Mouse (Mus musculus) brown adipose tissue, adult 24 weeks (tissue): ENCODE measurements around the gene Prrg4. TPM values are rescaled to one million over a fixed set of nuclear protein-coding genes. Genes with fewer than 3 reads are reported as not detected.
"Not testable (repeated sequence)": the region's sequence is repeated elsewhere in the genome, so short reads cannot be mapped to it uniquely, and the experiment has no call there.

ENCODE experiments used
- H3K27ac ChIP-seq: fragments of 200-500 bp; replicated peaks from 2 replicates; pipeline ENCODE4 v1.5.1; 2012; ENCODE audit warnings: low read depth, mild to moderate bottlenecking, low read length
- H3K4me1 ChIP-seq: fragments of 200-500 bp; 2 replicates; pipeline ENCODE4 v1.6.1; 2012; ENCODE audit warnings: low read length, mixed read lengths; ENCODE audit not compliant: control insufficient read depth, insufficient read depth, insufficient read length
- H3K4me3 ChIP-seq: fragments of 200-500 bp; 2 replicates; pipeline ENCODE4 v1.5.1; 2012; ENCODE audit warnings: low read depth, mild to moderate bottlenecking, low read length, moderate library complexity; ENCODE audit not compliant: insufficient read depth
- polyA plus RNA-seq: library from polyadenylated mRNA; stranded (reverse); fragments of >200 nt; gene quantifications from 2 replicates; pipeline ENCODE4 v1.2.4, GENCODE M21; 2012; ENCODE audit not compliant: missing spikeins, insufficient read depth, insufficient read length

The Prrg4 gene
- polyA plus RNA-seq, 1 experiment = not detected

DNA sequence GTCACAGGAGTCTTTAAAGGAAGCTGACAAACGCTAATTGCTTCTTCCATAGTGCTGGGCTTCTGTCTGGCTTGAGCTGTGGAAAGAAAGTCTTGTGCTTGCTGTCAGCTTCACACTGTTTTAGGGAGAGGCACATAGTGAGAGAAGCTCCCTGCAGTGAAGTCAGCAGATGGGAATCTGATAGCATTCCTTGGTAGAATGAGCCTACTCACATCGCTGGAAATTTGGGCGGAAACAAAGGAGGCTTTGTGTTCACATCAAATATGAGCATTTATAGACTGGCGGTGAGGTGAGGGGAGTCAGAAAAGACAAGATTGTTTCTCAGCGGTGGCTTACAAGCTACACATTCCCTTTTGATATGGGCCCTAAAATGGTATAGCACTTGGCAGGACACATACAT is 2.0 kb upstream of the Prrg4 start:
- no peaks in the 10 kb centered on the region for H3K4me1 ChIP-seq
- no peak overlapping the region for H3K27ac ChIP-seq
- no peak overlapping the region for H3K4me3 ChIP-seq

DNA sequence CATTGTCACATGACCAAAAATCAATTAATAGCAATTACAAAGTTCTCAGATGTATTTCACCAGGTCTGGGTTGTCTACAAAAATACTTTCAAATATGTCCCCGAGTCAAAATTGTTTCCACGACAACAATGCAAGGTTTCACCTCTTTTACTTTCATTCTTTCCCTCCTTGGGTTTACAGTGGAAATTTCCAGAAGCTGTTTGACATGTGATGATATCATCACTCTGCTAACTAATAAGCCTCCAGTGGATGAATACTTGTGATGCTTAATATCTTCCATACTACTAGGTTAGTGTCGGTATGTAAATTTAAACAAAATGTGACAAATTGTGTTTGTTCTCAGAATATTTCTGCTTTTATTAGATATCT is 299 bp upstream of the Prrg4 start:
- Histone ChIP-seq H3K27ac (no peak overlapping the region), H3K4me1 (no peaks in the 10 kb centered on the region), H3K4me3 (peak overlapping the region; percentile 66)

DNA sequence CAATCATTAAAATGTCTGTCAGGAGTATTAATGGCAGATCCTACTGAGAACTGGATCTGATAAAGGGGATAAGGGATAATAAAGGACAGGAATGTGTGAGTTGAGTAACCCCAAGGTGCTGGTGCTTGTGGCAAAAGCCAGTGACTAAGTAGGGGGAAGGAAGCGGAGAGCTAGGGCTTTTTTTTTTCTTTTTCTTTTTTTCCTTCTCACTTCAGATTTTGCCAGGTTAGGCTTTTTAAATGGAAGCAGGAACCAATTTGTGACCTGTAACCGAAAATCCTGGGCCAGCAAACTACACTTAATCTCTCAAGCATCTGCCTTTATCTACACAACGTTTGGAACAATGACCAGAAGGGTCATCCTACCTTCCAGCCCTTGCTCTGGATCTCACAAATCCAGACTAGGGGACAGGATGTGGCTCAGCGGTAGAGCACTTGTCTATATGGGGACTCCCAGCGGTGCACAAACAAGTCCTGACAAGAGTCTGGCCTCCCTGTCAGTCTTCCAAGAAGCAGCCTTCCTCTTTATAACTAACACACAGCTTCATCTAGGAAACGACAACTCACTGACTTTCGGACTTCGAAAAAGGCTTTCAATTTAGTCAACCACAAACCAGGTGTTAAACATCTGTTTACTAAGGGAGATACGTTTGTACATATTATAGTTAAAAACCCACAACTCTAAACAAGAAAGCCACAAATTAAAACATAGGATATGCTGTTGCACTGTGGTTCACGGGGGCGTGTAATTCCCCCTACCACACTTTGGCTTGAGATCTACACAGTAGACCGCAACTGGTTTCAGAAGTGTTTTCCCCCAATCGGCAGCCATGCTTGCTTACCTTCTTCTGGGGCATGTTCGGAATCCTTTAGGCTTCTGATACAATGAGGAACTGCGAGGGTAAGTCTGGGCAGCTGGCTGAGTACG is 1.2 kb downstream of the Prrg4 start:
- Histone ChIP-seq H3K4me1 (no peaks in the 10 kb centered on the region), H3K4me3 (peak overlapping the region; percentile 66), H3K27ac (no peak overlapping the region)

DNA sequence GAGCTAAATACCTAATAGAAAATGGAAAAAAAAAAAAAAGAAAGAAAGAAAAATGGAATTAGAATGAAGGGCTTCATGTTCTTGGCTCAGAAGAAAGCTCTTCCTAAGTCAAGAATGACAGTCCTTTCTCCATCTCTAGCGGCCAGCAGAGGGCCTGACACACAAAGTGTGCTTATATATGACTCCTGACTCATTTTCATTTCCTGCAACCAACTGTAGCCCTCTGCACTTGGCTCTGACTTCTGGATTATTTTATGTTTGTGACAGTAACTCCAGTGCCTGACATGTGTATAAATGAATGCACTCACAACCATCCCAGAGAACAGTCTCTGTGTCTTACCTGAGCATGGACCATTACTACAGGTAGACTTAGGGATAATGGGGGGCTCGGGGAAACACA is 2.0 kb downstream of the Prrg4 start:
- Histone ChIP-seq H3K4me1 (no peaks in the 10 kb centered on the region), H3K4me3 (no peak overlapping the region), H3K27ac (no peak overlapping the region)

DNA sequence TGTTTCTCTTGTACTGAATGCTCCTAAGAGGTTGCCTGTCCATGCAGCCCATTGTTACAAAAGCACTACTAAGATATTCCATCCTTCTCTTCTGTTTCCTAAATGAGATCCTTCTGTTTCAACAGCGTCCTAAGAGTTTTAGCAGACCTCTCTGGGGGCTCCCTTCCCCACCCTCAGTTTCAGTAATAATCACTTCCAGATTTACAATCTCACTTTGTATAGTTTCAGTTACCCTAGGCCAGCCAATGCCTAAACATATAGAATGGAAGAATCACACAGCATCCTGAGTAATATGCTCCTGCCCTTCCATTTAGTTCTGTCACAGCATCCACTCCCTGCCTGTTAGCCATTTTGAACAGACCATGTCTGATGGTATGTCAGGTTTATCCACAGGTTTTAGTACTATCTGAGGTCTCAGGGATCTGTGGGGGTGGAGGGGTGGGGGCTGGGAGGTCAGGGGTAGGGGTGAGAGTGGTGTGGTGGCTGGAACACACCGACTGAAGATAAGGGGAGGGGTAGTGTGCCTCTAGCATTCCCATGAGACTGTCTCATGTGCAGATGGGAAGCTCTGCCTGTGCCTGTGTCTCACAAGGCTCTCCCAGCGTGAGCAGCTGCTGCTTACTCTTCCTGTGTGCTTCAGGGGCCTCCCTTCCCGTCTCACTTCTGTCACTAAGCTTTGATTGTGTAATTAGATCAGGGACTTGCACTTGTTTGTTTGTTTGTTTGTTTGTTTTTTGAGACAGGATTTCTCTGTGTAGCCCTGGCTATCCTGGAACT is 2.9 kb downstream of the Prrg4 start:
- H3K27ac ChIP-seq = no peak overlapping the region
- H3K4me3 ChIP-seq = no peak overlapping the region
- H3K4me1 ChIP-seq = no peaks in the 10 kb centered on the region

DNA sequence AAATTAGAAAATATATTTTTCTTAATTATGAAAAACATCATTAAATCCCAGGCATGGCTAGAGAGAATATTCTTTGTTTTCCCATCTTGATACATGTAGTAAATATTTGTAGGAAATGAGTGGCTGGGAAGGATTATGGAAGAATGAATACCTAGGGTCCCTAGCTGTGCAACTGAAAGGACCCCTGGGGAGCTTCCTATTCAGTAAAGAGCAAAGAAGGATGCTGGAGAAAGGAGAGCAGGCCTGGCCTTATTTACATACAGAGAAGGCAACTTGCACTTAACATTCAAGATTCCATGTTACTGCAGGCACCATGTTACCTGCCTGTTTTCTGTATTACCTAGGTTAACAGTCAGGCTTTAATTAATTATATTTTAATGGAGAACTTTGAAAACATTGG is 7.1 kb downstream of the Prrg4 start:
- no peaks in the 10 kb centered on the region for H3K4me1 ChIP-seq

DNA sequence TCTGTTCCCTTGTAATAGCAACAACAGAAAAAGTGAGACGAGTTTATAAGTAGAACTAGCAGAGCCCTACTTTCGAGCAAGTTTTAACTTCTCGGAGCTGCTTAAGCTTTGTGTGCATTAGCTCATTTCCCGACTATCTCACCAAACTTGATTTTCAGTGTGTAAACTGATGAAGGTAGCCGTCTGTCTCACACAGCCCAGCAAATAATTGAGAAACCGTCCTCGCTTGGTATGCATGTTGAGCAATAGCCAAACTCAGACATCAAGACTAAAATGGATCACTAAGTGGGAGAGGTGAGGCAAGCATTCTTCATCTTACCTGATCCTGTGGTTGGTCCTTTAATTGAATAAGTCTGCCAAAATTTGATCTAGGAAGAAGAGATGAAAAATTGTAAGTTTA is 7.9 kb downstream of the Prrg4 start:
- H3K4me3 ChIP-seq = no peak overlapping the region
- no peaks in the 10 kb centered on the region for H3K4me1 ChIP-seq
- H3K27ac ChIP-seq = no peak overlapping the region

More for the DNA sequence above, 7.1 kb downstream of the Prrg4 start:
- Histone ChIP-seq H3K27ac (no peak overlapping the region), H3K4me3 (no peak overlapping the region)

DNA sequence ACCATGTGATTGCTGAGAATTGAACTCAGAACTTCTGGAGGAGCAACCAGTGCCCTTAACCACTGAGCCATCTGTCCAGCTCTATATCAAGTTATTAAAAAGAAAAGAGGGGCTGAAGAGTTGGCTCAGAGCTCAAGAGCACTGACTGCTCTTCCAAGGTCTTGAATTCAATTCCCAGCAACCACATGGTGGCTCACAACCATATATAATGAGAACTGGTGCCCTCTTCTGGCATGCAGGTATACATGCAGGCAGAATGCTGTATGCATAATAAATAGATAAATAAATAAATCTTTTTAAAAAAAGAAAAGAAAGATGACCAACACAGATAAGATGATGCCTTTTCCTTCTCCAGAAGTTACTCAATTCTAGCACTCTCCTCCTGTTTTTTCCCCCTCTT is 8.7 kb downstream of the Prrg4 start:
- H3K4me1 ChIP-seq = no peaks in the 10 kb centered on the region
- no peak overlapping the region for H3K27ac ChIP-seq
- no peak overlapping the region for H3K4me3 ChIP-seq

DNA sequence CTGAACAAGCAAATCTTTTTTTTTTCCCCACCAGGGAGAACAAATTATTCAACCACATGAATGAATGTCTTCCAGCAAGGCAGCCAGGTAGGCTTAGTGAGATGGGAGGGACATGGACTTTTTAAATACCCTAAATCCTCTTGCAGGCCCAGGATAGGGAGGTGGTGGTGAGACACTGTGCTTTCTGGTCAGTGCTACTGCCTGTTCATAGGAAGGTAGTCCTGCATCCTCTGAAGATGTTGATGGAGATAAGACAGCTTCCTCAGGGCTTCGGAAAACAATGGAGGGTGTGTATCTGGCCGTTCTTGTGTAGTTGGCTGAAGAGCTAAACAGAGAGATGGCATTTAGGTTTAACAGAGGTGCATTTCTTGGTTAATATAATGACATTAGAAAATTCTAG is 17.2 kb downstream of the Prrg4 start:
- Histone ChIP-seq H3K4me3 (no peak overlapping the region), H3K27ac (peak overlapping the region; percentile 54)

DNA sequence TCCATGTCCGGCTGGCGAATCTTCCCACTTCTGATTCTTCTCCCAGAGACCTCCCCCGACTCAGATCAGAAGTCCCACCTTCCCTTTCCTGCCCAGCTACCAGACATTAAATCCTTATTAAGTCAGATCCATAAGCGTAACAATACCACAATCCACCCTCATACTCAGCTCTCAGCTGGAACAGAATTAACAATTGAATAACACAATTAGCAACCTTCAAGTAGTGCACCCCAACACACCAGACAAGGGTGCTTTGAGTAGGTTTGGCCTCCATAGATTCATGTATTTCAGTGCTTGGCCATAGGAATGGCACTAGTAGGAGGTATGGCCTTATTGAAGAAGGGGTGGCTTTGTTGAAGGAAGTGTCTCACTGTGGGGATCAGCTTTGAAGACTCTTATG is 23.5 kb downstream of the Prrg4 start:
- no peak overlapping the region for H3K27ac ChIP-seq
- no peaks in the 10 kb centered on the region for H3K4me1 ChIP-seq
- H3K4me3 ChIP-seq = no peak overlapping the region

More for the DNA sequence above, 17.2 kb downstream of the Prrg4 start:
- H3K4me1 ChIP-seq = peaks cover 3% of the 10 kb centered on the region; the same call in 1 of the 2 replicates

DNA sequence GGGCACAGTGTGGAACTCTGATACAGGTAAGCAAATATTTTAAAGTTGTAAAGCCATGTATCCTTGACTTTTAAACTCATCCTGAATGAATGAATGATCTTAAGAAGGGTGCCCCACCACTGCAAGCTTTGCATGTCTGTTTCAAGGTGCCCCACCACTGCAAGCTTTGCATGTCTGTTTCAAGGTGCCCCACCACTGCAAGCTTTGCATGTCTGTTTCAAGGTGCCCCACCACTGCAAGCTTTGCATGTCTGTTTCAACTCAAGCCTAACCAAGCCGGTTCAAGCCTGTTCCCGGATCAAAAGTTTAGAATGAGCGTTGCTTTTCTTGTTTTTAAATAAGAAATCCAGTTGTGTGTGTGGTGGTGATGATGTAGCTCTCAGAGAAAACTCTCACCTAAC is 30.9 kb downstream of the Prrg4 start:
- H3K27ac ChIP-seq, H3K4me3 ChIP-seq, H3K4me1 ChIP-seq: not testable (repeated sequence)

DNA sequence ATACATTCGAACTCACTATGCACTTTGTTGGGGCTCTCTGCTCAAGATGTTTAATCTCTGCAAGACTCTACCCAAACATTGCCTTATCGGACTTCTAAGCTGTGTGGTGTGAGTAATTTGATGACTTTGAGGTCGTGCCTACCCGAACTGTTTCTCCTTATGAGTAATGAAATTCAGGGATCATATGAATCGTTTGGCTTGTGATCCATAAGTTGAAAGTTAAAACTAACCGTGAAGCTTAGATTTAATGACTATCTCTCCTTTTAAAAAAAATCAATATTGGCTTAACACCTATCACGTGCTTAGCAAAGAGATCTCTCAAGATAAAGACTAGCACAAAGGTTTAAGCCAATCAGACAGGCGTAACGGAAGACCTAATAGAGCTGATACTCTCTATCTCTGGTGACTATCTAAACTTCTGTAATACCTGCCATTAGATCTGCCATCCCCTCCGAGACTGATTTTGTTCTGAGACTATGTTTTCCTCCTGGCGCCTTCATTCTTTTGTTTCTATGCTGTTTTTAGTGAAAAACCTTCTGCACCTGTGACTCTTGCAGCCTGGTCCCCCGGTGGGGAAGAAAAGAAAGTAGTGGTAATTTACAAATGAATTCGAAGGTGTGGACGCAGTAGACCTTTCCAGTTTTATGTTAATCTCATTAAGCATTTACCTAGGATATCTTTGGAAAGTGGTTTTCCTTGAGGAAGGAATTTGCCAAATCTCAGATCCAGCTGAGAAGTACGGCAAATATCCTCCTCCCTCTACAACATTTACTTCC is 31.9 kb downstream of the Prrg4 start:
- no peaks in the 10 kb centered on the region for H3K4me1 ChIP-seq
- H3K4me3 ChIP-seq = peak overlapping the region; percentile 91
- peak overlapping the region; percentile 80 for H3K27ac ChIP-seq

DNA sequence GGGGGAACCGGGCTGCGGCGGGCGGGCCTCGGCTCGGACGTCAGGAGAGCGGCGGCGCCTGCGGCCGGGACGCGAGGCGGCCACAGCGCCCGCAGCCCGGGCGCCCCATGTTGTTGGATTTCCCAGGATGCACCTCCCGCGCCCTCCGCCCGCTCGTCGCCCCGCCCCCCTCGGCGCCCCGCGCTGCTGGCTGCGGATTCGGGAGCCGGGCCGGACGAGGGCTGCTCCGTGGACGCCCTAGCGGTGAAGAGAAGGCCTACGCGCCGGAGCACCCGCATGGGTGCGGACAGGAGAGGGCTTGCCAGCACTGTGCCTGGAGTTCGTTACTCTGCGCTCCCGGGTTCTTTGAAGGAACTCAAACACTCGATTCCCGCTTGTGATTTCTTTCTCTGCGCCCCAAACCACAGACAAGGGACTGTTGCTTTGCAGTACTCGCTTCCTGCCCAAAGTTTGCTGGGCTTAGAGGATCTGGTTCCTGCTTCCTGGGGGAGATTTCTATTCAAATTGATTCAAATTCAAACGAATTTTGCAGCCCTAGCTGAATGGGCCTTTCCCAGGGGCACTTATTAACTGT is 32.7 kb downstream of the Prrg4 start:
- no peaks in the 10 kb centered on the region for H3K4me1 ChIP-seq
- H3K4me3 ChIP-seq = peak overlapping the region; percentile 91

DNA sequence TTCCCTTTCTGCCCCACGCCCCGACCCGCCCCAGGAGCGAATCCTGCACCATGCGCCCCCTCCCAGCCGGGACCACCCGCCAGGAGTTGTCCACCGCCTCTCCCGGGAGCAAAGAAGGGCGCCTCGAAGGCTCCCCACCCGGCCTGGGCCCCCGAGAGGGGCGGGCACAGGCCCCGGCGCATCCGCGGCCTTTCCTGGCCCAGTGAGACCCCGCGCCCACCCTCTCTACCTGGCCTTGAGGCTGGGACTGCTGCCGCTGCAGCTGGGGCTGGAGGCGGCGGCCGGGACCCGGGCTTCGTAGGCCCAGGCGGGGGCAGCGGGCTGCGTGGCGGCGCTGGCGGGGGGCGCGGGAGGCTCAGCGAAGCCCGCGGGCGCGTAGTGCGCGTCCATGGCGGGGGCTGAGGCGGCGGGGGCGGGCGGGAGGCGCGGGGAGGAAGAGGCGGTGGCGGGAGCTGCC is 33.3 kb downstream of the Prrg4 start, which contains the start of gene Qser1:
Gene Qser1 (minus strand): TSS at position 390 of the 457 bp plus-strand sequence.
- Histone ChIP-seq H3K4me1 (no peaks in the 10 kb centered on the region), H3K27ac (peak within 1 kb of the TSS; percentile 80), H3K4me3 (peak within 1 kb of the TSS; percentile 96)

More for the DNA sequence above, 32.7 kb downstream of the Prrg4 start:
- peak overlapping the region; percentile 80 for H3K27ac ChIP-seq
